Mouse (Mus musculus): ENCODE results near the gene Mbd3. TPM values are rescaled to one million over a fixed set of nuclear protein-coding genes. Genes with fewer than 3 reads are reported as not detected.
A peak's percentile ranks its signal among the peaks of the same experiment; 100 is the strongest.

The Mbd3 gene
- total and polyA plus RNA-seq, 3 experiments, result 48.7 to 131 (median 67.0) TPM

DNA sequence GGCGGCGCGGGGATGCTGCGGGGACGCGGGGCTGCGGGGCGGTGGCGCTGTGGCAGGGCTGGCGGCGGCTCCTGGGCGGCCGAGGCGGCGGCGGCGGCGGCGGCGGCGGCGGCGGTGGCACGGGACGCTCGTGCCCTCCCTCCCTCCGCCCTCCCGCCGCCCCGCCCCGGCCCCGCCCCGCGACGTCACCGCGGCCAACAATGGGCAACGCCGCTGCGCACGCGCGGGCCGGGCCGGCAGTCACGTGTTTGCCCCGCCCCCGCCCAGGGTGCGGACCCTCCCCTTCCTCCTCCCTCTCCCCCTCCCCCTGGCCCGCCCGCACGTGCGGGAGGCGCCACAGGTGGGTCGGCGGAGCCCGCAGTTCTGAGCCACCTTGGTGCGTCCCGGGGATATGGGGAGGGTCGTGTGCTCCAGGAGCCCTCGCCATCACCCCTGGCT lies 11.8 kb downstream of the Mbd3 start, which contains the start of gene Mex3d (continued):
- TF ChIP-seq SIN3A (IDR thresholded peaks at IDR 0.05; ENCODE audit: low read length) (0 out of 2 replicates have a peak, but pooled peaks have one; percentile 58), NELFE (IDR thresholded peaks at IDR 0.05; ENCODE audit: low read depth, low read length) (0 out of 2 replicates have a peak, but pooled peaks have one; percentile 32), ELF1 (IDR thresholded peaks at IDR 0.05; ENCODE audit: low read depth, low read length) (no peak), ZKSCAN1 (IDR thresholded peaks at IDR 0.05; ENCODE audit: borderline replicate concordance, low read depth, low read length) (no peak), MAFK (IDR thresholded peaks at IDR 0.05; ENCODE audit: insufficient replicate concordance, low read length) (no peak), GABPA (IDR thresholded peaks at IDR 0.05; ENCODE audit: insufficient replicate concordance, low read depth, low read length) (no peak), USF1 (IDR thresholded peaks at IDR 0.05; ENCODE audit: low read depth, low read length) (peak; percentile 82), USF2 (conservative IDR thresholded peaks at IDR 0.05; ENCODE audit: low read depth, low read length) (peak; percentile 59), EP300 (IDR thresholded peaks at IDR 0.05; ENCODE audit: low read length) (no peak), UBTF (IDR thresholded peaks at IDR 0.05; ENCODE audit: low read depth, low read length) (no peak), E2F4 (IDR thresholded peaks at IDR 0.05; ENCODE audit: insufficient replicate concordance, low read depth, low read length) (no peak)

- DNase-seq (ENCODE audit: extremely low read depth), result no peak
- dilution Hi-C loops (cut with MboI; ENCODE audit: extremely low pct_ligation_motif_present, extremely low pct_unique_long_range_greater_than_20kb, low sequenced_read_pairs), result no loop called here
- TF ChIP-seq MXI1 (IDR thresholded peaks at IDR 0.05; ENCODE audit: low read depth, low read length), result peak; percentile 63
- peak; percentile 27; the same call in 1 of the 2 replicates for TF ChIP-seq BHLHE40 (IDR thresholded peaks at IDR 0.05; ENCODE audit: low read depth, low read length)
- no peak for TF ChIP-seq ETS1 (conservative IDR thresholded peaks at IDR 0.05; ENCODE audit: low read depth, low read length)
- Histone ChIP-seq H3K4me2 (ENCODE audit: insufficient read depth, low read depth, poor library complexity, severe bottlenecking) (peak overlapping the region; percentile 35), H3K79me2 (replicated peaks; ENCODE audit: control insufficient read depth, extremely low read depth, insufficient read depth, poor library complexity, severe bottlenecking) (no peaks in the 10 kb centered on the region), H3K9ac (ENCODE audit: insufficient read depth, low read depth) (peak overlapping the region; percentile 57; the same call in 1 of the 2 replicates), H3K27me3 (replicated peaks) (no peaks in the 10 kb centered on the region), H3K4me1 (ENCODE audit: control insufficient read depth in 1 of 2, insufficient read depth in 2 of 2) (peaks cover 35 to 52% of the 10 kb centered on the region in 2 experiments), H3K4me3 (replicated peaks in 1 of 3; ENCODE audit: low read depth in 2 of 3, low read length in 2 of 3, poor library complexity in 1 of 3) (peak overlapping the region; percentile 13 to 68 (median 59)), H3K27ac (ENCODE audit: insufficient read depth, low read depth) (no peak overlapping the region), H3K36me3 (replicated peaks in 1 of 2; ENCODE audit: control insufficient read depth in 1 of 2, insufficient read depth in 1 of 2, low read length in 1 of 2) (peaks cover 11 to 52% of the 10 kb centered on the region in 2 experiments), H3K9me3 (replicated peaks; ENCODE audit: low read length) (no peaks in the 10 kb centered on the region)
- in situ Hi-C loops (cut with MboI; ENCODE audit: low pct_ligation_motif_present, low pct_unique_long_range_greater_than_20kb, low sequenced_read_pairs), result loop anchor here (5.0 kb wide), 1 partner anchor 40 kb away; no protein-coding TSS in a partner anchor
Observed at GRCm38 (mm10) chr10:80386735-80387471, 12.4 kb downstream of the Mbd3 start.
